Mouse (Mus musculus): Measurements from ENCODE around the gene Ercc8. TPM values are rescaled to one million over a fixed set of nuclear protein-coding genes. Genes with fewer than 3 reads are reported as not detected.

Ercc8 gene
- total and polyA plus RNA-seq, 3 experiments: 4.7 to 5.9 (median 4.8) TPM

GRCm38 (mm10) chr13:108159963-108160362, 1.4 kb downstream of the Ercc8 start:
- no peak overlapping the region for H3K4me3 ChIP-seq
- H3K36me3 ChIP-seq (ENCODE audit: control insufficient read depth, insufficient read depth, low read length): no peaks in the 10 kb centered on the region
- intact Hi-C loops (cut with DNase I): loop anchor here (1.0 to 10.0 kb wide), 2 partner anchors 168 to 1055 kb away; no protein-coding TSS in a partner anchor
- TF ChIP-seq POLR2A (IDR thresholded peaks at IDR 0.05; ENCODE audit: insufficient read depth, low read depth, low read length) (no peak), CTCF (IDR thresholded peaks at IDR 0.05) (peak; percentile 79)
- no peak overlapping the region for H3K9ac ChIP-seq (ENCODE audit: low read depth, low read length)
- no peaks in the 10 kb centered on the region for H3K79me2 ChIP-seq (replicated peaks; ENCODE audit: control insufficient read depth, insufficient read depth, low read length)
- H3K27me3 ChIP-seq (ENCODE audit: control insufficient read depth, insufficient read depth, low read length): no peaks in the 10 kb centered on the region
- no peak for DNase-seq
- H3K4me1 ChIP-seq (ENCODE audit: control insufficient read depth, insufficient read depth, low read length): no peaks in the 10 kb centered on the region
- 52% methylated on average over 7 of the region's 7 CpGs for WGBS
- H3K27ac ChIP-seq: no peak overlapping the region

- no peaks in the 10 kb centered on the region for H3K27me3 ChIP-seq (ENCODE audit: control insufficient read depth, insufficient read depth, low read length)
Observed at GRCm38 (mm10) chr13:108163912-108164311, 5.4 kb downstream of the Ercc8 start.

GRCm38 (mm10) chr13:108164621-108165020, 6.1 kb downstream of the Ercc8 start:
- no peaks in the 10 kb centered on the region for H3K4me1 ChIP-seq (ENCODE audit: control insufficient read depth, insufficient read depth, low read length)
- 0 out of 2 replicates have a peak, but pooled peaks cover 2% of the 10 kb centered on the region for H3K79me2 ChIP-seq (replicated peaks; ENCODE audit: control insufficient read depth, insufficient read depth, low read length)
- intact Hi-C loops (cut with DNase I): loop anchor here (10.0 kb wide), 1 partner anchor 1050 kb away; no protein-coding TSS in a partner anchor
- no peak for DNase-seq
- no peak overlapping the region for H3K9ac ChIP-seq (ENCODE audit: low read depth, low read length)
- H3K27me3 ChIP-seq (ENCODE audit: control insufficient read depth, insufficient read depth, low read length): no peaks in the 10 kb centered on the region
- 77% methylated on average over 3 of the region's 3 CpGs for WGBS
- H3K36me3 ChIP-seq (ENCODE audit: control insufficient read depth, insufficient read depth, low read length): no peaks in the 10 kb centered on the region
- no peak overlapping the region for H3K4me3 ChIP-seq
- TF ChIP-seq CTCF (IDR thresholded peaks at IDR 0.05): no peak
- TF ChIP-seq POLR2A (IDR thresholded peaks at IDR 0.05; ENCODE audit: insufficient read depth, low read depth, low read length): no peak
- no peak for TF ChIP-seq EP300 (IDR thresholded peaks at IDR 0.05; ENCODE audit: insufficient read depth, low read depth, low read length)
- no peak overlapping the region for H3K27ac ChIP-seq

More at GRCm38 (mm10) chr13:108163912-108164311, 5.4 kb downstream of the Ercc8 start:
- WGBS: 95% methylated on average over 9 of the region's 9 CpGs
- Histone ChIP-seq H3K36me3 (ENCODE audit: control insufficient read depth, insufficient read depth, low read length) (no peaks in the 10 kb centered on the region), H3K9ac (ENCODE audit: low read depth, low read length) (no peak overlapping the region), H3K4me3 (no peak overlapping the region), H3K4me1 (ENCODE audit: control insufficient read depth, insufficient read depth, low read length) (no peaks in the 10 kb centered on the region), H3K27ac (no peak overlapping the region), H3K79me2 (replicated peaks; ENCODE audit: control insufficient read depth, insufficient read depth, low read length) (0 out of 2 replicates have a peak, but pooled peaks cover 2% of the 10 kb centered on the region)
- intact Hi-C loops (cut with DNase I): loop anchor here (10.0 kb wide), 1 partner anchor 1051 kb away; no protein-coding TSS in a partner anchor
- DNase-seq: no peak
- no peak for TF ChIP-seq POLR2A (IDR thresholded peaks at IDR 0.05; ENCODE audit: insufficient read depth, low read depth, low read length)
- TF ChIP-seq CTCF (IDR thresholded peaks at IDR 0.05): no peak
- TF ChIP-seq EP300 (IDR thresholded peaks at IDR 0.05; ENCODE audit: insufficient read depth, low read depth, low read length): no peak

- H3K9ac ChIP-seq (ENCODE audit: low read depth, low read length): no peak overlapping the region
- no peak for DNase-seq
- intact Hi-C loops (cut with DNase I): no loop called here
- H3K4me3 ChIP-seq: no peak overlapping the region
- no peak overlapping the region for H3K27ac ChIP-seq
- H3K4me1 ChIP-seq (ENCODE audit: control insufficient read depth, insufficient read depth, low read length): no peaks in the 10 kb centered on the region
- WGBS: 93% methylated on average over 1 of the region's 1 CpGs
- H3K27me3 ChIP-seq (ENCODE audit: control insufficient read depth, insufficient read depth, low read length): no peaks in the 10 kb centered on the region
- no peak for TF ChIP-seq POLR2A (IDR thresholded peaks at IDR 0.05; ENCODE audit: insufficient read depth, low read depth, low read length)
- TF ChIP-seq EP300 (IDR thresholded peaks at IDR 0.05; ENCODE audit: insufficient read depth, low read depth, low read length): no peak
- TF ChIP-seq CTCF (IDR thresholded peaks at IDR 0.05): no peak
- H3K79me2 ChIP-seq (replicated peaks; ENCODE audit: control insufficient read depth, insufficient read depth, low read length): 0 out of 2 replicates have a peak, but pooled peaks cover 2% of the 10 kb centered on the region
- no peaks in the 10 kb centered on the region for H3K36me3 ChIP-seq (ENCODE audit: control insufficient read depth, insufficient read depth, low read length)
Observed at GRCm38 (mm10) chr13:108170002-108170401, 11.5 kb downstream of the Ercc8 start.

- TF ChIP-seq POLR2A (IDR thresholded peaks at IDR 0.05; ENCODE audit: insufficient read depth, low read depth, low read length) (no peak), CTCF (IDR thresholded peaks at IDR 0.05) (no peak), EP300 (IDR thresholded peaks at IDR 0.05; ENCODE audit: insufficient read depth, low read depth, low read length) (no peak)
- intact Hi-C loops (cut with DNase I): no loop called here
- no peak for DNase-seq
- no peaks in the 10 kb centered on the region for H3K27me3 ChIP-seq (ENCODE audit: control insufficient read depth, insufficient read depth, low read length)
- H3K36me3 ChIP-seq (ENCODE audit: control insufficient read depth, insufficient read depth, low read length): no peaks in the 10 kb centered on the region
- WGBS: 63% methylated on average over 8 of the region's 8 CpGs
- no peaks in the 10 kb centered on the region for H3K4me1 ChIP-seq (ENCODE audit: control insufficient read depth, insufficient read depth, low read length)
- H3K4me3 ChIP-seq: no peak overlapping the region
- no peak overlapping the region for H3K27ac ChIP-seq
- 0 out of 2 replicates have a peak, but pooled peaks cover 2% of the 10 kb centered on the region for H3K79me2 ChIP-seq (replicated peaks; ENCODE audit: control insufficient read depth, insufficient read depth, low read length)
- no peak overlapping the region for H3K9ac ChIP-seq (ENCODE audit: low read depth, low read length)
Observed at GRCm38 (mm10) chr13:108170511-108170910, 12.0 kb downstream of the Ercc8 start.

GRCm38 (mm10) chr13:108179618-108180017, 21.1 kb downstream of the Ercc8 start:
- no peak overlapping the region for H3K4me3 ChIP-seq
- H3K4me1 ChIP-seq (ENCODE audit: control insufficient read depth, insufficient read depth, low read length): no peaks in the 10 kb centered on the region
- H3K79me2 ChIP-seq (replicated peaks; ENCODE audit: control insufficient read depth, insufficient read depth, low read length): no peaks in the 10 kb centered on the region
- WGBS: 62% methylated on average over 8 of the region's 8 CpGs
- H3K9ac ChIP-seq (ENCODE audit: low read depth, low read length): no peak overlapping the region
- TF ChIP-seq POLR2A (IDR thresholded peaks at IDR 0.05; ENCODE audit: insufficient read depth, low read depth, low read length) (no peak), CTCF (IDR thresholded peaks at IDR 0.05) (no peak)
- intact Hi-C loops (cut with DNase I): no loop called here
- DNase-seq: no peak
- H3K27me3 ChIP-seq (ENCODE audit: control insufficient read depth, insufficient read depth, low read length): no peaks in the 10 kb centered on the region
- H3K27ac ChIP-seq: no peak overlapping the region
- no peaks in the 10 kb centered on the region for H3K36me3 ChIP-seq (ENCODE audit: control insufficient read depth, insufficient read depth, low read length)

Measured in heart, adult 2 months (tissue).